Mouse (Mus musculus) liver, embryonic 15.5 days (tissue): ENCODE data around the gene Tmprss11g. TPM values are rescaled to one million over a fixed set of nuclear protein-coding genes. Genes with fewer than 3 reads are reported as not detected.

Experiments
- polyA plus RNA-seq: library from polyadenylated mRNA; unstranded; fragments of >200 nt; fragmentation: Nextera tagmentation; extraction: Ambion mirVana; gene quantifications from 2 replicates; pipeline ENCODE4 v1.2.1, GENCODE M21; 2015

Gene Tmprss11g
- polyA plus RNA-seq, 1 experiment from 2014 or later: not detected

Other genes with a start within 250 kb of the Tmprss11g start
- gene Tmprss11c, start 229.3 kb downstream of the Tmprss11g start, polyA plus RNA-seq: not detected in 2 replicates
- not detected in 2 replicates for gene Tmprss11d, start 145.2 kb downstream of the Tmprss11g start, polyA plus RNA-seq
- gene Tmprss11a, start 49.6 kb downstream of the Tmprss11g start, polyA plus RNA-seq: not detected in 2 replicates
- gene Tmprss11f, start 113.8 kb upstream of the Tmprss11g start, polyA plus RNA-seq: not detected in 2 replicates
- not detected in 2 replicates for gene Tmprss11b, start 157.8 kb upstream of the Tmprss11g start, polyA plus RNA-seq
- gene Tmprss11e, start 227.2 kb upstream of the Tmprss11g start, polyA plus RNA-seq: not detected in 2 replicates